In the genomic region with DNA sequence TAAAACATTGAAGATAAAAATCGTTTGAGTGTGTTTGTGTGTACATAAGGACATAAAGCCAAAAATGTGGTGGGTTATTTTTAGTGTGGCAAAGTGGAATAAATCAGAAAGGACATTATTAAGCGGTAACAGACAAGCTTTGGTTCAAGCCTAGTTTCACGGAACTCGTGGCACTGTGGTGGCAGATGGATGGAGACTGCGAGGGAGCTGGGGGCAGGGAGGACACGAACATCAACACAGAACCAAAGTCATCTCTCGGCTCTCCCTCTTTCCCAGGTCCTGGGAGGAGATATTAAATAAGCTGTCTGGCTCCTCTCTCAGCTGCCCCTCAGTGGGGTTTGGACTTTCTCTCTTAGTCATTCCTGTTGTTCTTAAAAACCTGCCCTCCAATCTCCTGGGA, we compare ENCODE assay signal across 14 mouse cellular contexts.
"Had no signal": no experiment of that assay in that cellular context is flagged by ENCODE, and none has a peak within 500 bp of the region (broad histone marks: within the 10 kb centered on the region; RNA-seq: fewer than 3 reads in every experiment).

No protein-coding gene starts in this region.

- DNase-seq: lung, adult 18-20 months; lung, embryonic 14.5 days; lung, postnatal 10 days; lung, postnatal 4 days; midbrain, embryonic 14.5 days; retina, postnatal 1 day; right cerebral cortex, adult 18-20 months; right cerebral cortex, postnatal 25 days; right cerebral cortex, postnatal 4 days; spleen, adult 18-20 months; thymus, adult 18-20 months; thymus, postnatal 14 days; thymus, postnatal 36 days had no signal

- ATAC-seq: midbrain, embryonic 16.5 days had no signal
